Mouse (Mus musculus) cerebellum, postnatal 14 days (tissue): ENCODE measurements at regions not wholly inside any gene's neighbourhood (a gene's known extent, or its start where the extent isn't known, plus 50 kb on each side); places are given as distances from the start of the nearest gene placed in this dataset.

Experiments used
- DNase-seq, 2 experiments: peaks; one replicate each; pipeline ENCODE4 v3.0.0; 2021; ENCODE audit warnings: mixed read lengths in 2 of 2

GRCm38 (mm10) chr16:77537351-77537750 is 64.5 kb downstream of the Gm11146 start:
- peak in 1 of 2 experiments; percentile 18 for DNase-seq

- DNase-seq, result peak; percentile 41 to 54
These were observed 65.1 kb downstream of the Gm11146 start for GRCm38 (mm10) chr16:77536746-77537145.

GRCm38 (mm10) chr16:77536314-77536713 is 65.6 kb downstream of the Gm11146 start:
- DNase-seq, result peak; percentile 17 to 26

- DNase-seq, result peak; percentile 47 to 55
These were observed 66.9 kb downstream of the Gm11146 start for GRCm38 (mm10) chr16:77535021-77535420.

DNA sequence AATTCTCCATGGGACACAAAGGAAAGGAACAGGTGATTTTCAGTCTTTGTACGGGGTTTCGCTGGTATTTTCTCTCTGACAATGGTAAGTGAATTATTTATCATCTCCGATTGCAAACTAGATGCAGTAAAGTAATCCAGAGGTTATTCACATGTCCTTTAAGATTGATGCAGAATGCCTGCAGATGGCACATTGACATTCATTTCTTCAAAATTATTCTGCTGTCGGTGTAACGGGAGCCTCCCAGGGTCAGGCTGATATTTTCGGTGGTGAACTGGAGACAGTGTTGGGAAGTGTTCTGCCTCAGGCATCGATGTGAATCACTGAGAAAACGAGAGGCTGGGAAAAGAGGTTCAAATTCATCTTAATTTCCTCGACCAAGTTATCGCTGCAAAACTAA is 70.3 kb downstream of the Gm11146 start:
- no peak for DNase-seq

DNA sequence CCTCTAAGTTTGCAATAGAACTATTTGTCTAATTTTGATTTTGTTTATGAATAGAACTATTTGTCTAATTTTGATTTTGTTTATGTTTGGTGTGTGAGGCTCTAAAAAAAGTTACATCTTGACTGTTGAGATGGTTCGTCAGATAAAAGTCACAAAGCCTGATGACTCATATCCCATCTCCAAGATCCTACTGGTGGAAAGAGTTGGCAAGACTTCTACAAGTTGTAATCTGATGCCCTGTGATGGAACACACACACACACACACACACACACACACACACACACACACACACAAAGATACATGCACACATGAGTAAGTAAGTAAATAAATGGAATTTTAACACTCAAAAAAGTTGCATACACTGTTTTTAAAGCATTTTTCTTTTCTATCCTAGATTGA is 73.9 kb downstream of the Gm11146 start:
- no peak for DNase-seq

DNA sequence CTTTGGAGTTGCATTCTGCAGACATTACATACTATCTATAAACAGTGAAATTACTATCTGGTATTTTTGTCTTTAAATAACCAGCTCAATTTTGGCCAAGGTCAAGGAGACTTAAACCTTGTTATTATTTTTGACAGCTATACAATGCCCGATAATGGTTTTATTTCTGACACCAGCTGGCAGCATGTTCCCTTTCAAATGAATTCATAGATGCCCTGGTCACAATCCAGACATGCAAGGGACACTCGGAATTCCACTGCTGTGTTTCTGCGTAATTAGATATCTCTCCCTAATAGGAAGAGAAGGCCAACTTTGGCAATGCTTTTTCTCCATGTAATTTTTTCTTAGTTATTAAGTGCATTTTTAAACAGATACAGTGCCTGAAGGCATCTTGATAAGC is 87.3 kb downstream of the Gm11146 start:
- DNase-seq, result peak in 1 of 2 experiments; percentile 38

GRCm38 (mm10) chr16:77503556-77503955 is 98.3 kb downstream of the Gm11146 start:
- DNase-seq, result peak in 1 of 2 experiments; percentile 18

DNA sequence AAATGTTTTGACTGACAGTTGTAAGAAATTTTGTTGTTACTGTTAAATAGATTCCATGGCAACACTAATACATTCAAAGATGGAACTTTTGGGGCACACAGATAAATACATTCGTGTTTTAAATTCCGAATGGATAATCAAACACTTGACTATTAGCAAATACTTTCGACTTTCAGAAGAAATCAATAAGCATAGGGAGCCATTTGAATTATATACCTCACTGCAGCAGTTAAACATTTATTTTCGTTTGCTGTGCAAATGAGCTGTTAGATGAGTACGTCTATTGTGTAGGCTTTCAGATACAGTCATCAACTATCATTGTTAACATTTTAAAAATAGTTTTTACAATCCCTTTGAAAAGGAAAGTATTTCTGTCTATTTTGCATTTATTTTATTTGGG is 99.0 kb downstream of the Gm11146 start:
- no peak for DNase-seq

GRCm38 (mm10) chr16:77502026-77502425 is 99.9 kb downstream of the Gm11146 start:
- peak in 1 of 2 experiments; percentile 15 for DNase-seq

DNA sequence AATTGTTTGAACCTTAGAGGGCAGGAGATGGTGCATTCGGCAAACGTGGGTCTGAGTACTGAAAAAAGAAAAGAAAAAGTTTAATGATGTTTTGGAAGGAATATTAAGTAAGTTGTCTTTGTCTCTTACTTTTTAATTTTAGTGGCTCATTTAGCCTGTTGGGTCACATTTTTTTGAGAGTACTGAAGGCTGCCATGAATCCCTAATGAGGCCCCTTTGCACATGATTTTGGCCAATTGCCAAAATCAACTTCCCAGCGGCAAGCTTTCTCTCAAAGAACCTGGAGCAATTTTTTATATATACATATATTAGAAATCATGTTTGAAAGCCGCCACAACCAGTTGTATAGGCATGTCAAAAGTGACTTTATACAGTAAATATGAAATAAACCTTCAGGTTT is 100.9 kb downstream of the Gm11146 start:
- peak in 1 of 2 experiments; percentile 30 for DNase-seq

DNA sequence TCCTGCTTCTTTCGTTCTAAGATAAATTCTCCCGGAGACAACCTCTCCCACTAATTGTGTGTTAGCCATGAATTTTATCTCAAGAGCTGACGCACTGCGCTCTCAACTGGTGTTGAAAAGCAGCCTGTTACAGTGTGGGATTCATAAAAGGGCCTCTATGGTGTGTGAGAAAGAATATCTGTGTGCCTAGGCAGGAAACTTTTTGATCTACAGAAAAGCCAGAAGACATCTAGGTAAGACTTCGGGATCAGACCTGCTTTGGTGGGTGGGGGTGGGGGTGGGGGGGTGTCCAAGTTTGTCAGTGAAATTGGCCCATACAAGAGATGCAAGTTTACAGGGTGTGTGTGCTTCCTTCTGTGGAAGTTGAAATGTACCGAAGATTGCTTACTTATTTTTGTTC is 101.5 kb downstream of the Gm11146 start:
- peak in 1 of 2 experiments; percentile 7 for DNase-seq

DNA sequence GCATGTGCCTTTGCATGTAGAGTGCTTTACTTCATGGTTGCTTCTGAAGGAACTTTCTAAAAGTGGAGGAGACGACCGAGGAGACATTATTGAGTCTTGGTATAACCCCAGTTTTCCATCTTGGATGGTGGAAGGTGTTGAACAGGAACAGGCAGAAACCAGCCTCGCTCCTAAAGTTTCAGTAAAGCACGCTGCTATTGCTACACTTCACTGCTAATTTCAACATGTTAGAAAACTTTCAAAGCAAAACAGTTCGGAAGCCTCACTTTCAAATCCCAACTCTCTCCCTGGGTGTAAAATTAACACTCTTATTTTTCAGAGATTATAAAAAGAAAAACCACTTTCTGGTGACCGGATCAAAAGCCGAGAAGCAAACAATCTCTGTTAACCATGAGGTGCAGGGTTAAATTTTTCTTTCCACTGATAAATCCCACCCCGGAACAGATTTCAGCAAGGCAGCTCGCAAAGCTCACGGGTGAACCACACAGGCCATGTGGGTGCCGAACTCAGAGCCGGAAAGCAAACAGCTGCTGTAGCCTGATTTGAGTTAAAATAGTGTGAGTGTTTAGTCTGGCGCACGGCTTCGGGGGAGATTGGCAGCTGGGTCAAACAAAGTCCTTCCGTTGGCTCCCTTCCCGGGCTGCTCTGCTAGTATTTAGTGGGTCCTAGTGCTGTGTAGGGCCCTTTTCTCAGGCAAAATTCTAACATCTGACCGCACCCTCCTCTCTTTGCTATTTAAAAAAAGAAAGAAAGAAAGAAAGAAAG is 102.2 kb downstream of the Gm11146 start:
- DNase-seq, result peak; percentile 74 to 83

DNA sequence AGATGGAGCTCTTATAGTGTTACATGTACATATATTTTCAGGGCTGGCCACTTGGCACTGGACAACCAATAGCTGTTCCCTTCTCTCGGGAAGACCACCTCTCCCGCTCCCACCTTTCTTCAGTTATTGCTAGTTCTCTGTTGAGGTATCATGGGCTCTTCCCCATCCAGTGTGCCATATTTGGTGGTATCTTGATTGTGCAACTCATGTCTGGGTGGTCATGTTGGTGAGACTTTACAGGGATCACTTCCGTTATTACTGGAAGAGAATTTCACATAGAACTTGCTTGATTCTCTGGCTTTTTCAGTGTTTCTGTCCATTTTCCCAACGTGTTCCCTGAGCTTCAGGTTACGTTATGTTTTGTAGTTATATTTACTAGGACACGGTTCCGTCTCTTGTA is 106.6 kb downstream of the Gm11146 start:
- DNase-seq, result no peak

GRCm38 (mm10) chr16:77494042-77494441 is 107.9 kb downstream of the Gm11146 start:
- no peak for DNase-seq

- no peak for DNase-seq
These were observed 113.7 kb downstream of the Gm11146 start for GRCm38 (mm10) chr16:77488155-77488554.

- DNase-seq, result no peak
These were observed 122.1 kb downstream of the Gm11146 start for GRCm38 (mm10) chr16:77479812-77480211.

DNA sequence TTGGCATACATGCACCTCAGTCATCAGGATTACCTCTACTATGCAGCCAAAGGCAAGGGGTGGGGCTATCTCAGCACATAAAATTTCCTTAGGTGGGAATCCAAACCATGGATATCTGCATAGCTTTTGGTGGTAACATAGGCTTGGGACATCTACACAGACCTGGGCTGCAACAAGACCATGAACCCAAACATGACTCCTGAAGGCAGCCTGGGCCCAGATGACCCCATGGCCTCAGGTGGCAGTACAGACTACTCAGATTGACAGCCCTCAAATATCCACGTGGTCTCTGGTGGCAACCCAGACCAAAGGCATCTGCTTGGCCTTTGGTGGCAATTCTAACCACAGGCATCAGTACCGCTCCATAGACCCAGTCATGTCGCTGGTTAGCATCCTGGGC is 130.0 kb downstream of the Gm11146 start:
- no peak for DNase-seq

- no peak for DNase-seq
These were observed 132.0 kb downstream of the Gm11146 start for GRCm38 (mm10) chr16:77469903-77470302.

- DNase-seq, result no peak
These were observed 132.5 kb downstream of the Gm11146 start for GRCm38 (mm10) chr16:77469328-77469875.

DNA sequence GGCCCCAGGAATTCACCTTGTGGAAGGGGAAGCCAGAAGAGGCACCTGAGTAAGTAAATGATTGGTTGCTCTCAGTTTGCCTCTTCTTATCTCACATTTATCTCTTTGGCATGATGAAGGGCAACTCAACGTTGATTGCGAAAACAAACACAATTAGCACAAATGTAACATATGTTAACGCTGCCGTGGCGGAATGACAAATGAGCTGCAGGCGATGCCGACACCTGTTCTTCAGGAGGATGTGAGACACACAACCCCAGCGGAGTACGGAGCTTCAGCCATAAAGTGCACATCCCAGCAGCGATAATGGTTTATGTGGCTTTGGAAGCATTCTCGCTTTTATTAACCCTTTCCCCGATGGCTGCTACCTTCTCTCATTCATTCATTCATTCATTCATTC is 134.7 kb downstream of the Gm11146 start:
- no peak for DNase-seq

DNA sequence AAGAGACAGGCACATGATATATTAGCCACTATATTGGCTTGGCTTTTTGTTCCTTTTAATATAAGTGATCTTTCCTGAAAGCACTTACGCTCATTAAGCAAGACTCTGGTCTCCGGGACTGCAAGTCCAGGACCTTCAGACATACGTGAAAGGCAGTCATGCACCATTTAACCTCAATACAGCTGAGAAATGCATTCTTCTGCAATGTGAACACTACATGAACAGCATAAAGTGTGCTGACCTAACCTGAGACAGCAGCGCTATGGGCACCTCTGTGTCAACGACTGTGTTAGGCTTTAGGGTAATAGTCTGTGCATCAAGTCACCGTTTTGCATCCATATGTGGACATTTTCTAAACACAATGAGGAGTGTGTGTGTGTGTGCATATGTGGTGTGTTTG is 137.3 kb downstream of the Gm11146 start:
- DNase-seq, result no peak

DNA sequence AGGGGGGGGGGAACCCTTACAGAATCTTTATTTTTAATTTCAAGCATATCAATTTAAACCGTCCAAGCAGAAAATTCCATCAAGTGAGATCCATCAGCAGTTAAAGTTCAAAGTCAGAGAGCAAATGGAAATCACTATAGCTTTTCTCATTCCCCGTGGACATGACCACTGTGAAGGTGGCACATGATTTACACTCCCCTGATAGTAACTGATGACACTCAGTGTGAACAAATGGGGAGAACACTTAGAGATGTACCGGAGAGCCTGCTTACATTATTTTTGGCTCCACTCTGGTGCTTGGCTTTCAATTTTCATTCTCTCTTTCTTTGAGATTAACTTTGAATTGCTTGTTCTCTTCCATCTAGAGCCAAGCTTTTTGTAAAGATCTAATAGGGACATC is 140.0 kb downstream of the Gm11146 start:
- no peak for DNase-seq

DNA sequence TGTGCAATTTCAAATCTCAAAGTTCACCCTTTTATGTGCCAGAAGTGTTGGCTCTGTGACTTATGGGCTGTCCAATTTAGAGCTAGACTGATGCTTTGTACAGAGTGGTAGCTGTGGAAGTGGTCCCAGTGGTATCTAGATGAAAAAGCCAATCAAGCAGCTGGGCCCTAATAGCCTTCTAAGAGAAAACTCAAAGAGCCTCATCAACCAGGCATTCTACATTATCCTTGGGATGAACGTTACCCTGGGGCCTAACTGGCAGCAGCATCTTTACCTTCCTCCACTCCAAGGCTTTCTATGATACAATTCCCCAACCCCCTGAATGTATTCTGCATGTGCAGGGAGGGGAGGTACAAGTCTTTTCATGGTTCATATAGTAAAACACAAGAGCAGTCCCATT is 140.4 kb downstream of the Gm11146 start:
- DNase-seq, result no peak

DNA sequence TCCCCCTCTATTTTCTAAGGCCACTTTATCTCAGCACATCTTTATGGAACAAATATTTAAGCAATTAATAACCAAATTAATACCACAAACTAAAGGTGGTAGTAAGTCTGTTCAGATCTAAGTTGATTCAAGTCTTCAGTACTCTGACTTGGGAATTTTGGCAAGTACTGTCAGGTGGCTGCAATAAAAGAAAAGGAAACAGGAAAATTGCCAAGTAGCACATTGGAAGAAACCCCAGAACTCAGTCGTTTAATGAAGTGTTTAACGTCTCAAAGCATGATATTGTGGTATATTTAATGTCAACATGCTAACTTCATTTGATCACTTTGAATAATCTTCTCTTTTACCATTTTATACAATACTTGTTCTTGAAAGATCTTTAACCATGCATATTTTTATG is 142.2 kb downstream of the Gm11146 start:
- no peak for DNase-seq
